Mouse (Mus musculus) adrenal gland, postnatal 25 days (tissue): ENCODE results near the gene Scamp3. TPM values are rescaled to one million over a fixed set of nuclear protein-coding genes. Genes with fewer than 3 reads are reported as not detected.
"Not testable (repeated sequence)": the region's sequence is repeated elsewhere in the genome, so short reads cannot be mapped to it uniquely, and the experiment has no call there.

Experiments
- DNase-seq: peaks from one replicate; pipeline ENCODE4 v3.0.0; 2021; ENCODE audit warnings: mixed read lengths
- long read RNA-seq: library from polyadenylated mRNA; stranded (forward); transcript quantifications from one replicate; pipeline ENCODE4 v2.0.0, GENCODE M21; 2021
- total RNA-seq: library from RNA; stranded (reverse); gene quantifications from 2 replicates; pipeline ENCODE4 v1.2.3, GENCODE M21; 2021

The Scamp3 gene
- total RNA-seq: 98.4 and 112 TPM in 2 replicates
- long read RNA-seq, transcript Scamp3-203 (9 exons, 1,475 nt): minor isoform, 26 of 79 reads
- long read RNA-seq, transcript Scamp3-201 (9 exons, 1,489 nt): major isoform, 38 of 79 reads
- long read RNA-seq, partial matches to known transcripts: 6 of 79 reads
- long read RNA-seq, other reads (novel, unspliced or antisense): 9 of 79 reads

DNA sequence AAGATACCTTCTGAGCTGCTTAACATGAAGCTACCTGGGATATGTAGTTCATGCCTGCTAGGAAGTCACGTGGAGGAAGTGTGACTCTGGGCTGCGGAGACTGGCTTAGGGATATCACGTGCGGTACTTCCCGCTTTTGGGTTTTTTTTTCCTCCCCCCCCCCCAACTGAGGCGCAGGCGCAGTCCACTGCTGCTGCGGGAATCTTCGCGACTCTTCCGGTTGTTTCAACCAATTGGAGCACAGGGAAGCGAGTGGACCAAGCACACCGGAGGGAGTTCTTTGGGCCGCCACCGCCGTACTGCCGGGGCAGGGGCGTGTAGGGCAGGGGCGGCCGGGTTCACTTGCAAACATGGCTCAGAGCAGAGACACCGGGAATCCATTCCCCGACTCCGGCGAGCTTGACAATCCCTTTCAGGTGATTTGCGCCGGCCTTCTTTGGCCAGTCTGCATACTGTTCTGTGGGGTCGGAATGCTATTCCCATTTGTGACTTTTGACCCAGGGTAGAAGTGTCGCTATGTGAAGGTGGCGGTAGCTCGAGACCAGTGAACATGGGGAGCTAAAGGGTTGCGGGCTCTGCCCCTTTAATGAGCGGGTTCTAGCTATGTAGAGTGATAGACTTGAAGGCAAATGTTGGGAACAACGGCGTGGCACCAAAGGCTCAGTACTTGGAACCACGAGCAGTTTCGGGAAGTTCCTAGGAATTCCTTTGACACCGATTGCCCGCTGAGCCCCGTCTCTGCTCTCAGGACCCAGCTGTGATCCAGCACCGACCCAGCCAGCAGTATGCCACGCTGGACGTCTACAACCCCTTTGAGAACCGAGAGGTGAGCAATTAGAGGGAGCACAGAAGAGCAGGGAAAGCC is at the start of gene Scamp3:
Gene Scamp3, plus strand, starts transcription at position 232 of the 865 bp plus-strand sequence.
- peak; percentile 83 for DNase-seq

GRCm38 (mm10) chr3:89129908-89130307 is 47.4 kb upstream of the Scamp3 start:
- DNase-seq: no peak

GRCm38 (mm10) chr3:89131816-89132215 is 45.5 kb upstream of the Scamp3 start:
- DNase-seq: no peak

DNA sequence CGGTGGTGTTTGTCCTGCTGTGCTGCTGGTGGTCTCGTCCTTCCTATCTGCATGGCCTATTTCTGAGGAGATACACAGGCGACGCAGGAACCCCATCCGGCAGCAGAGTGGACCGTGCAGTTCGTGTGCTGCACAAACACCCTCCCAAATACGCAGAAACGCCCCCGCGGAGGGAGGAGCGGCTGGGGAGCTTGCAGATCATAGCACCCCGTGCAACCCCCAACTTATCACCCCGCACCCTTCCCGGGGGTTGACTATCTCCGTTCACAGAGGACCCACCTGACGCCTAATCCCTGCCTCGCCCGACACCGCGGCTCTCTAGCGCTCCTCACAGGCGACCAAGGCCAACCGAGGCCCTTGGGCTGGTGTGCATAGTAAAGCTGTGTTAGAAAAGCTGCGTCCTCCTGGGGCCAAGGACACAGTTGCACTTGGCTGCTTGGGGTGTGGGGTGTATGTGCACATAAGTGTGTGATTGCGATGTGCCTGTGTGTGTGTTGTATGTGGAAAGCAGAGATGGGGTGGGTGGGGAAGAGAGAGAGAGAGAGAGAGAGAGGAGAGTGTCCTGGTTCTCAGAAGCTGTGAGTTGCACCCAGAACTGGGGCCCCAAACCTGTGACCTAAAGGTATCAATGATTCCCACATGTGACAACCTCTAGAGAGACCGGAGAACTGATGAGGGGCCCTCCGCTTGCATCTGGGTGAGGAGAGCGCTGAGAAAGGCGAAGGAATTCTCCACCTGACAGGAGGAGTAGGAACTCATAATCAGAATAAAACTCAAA is 44.8 kb upstream of the Scamp3 start:
- DNase-seq: peak; percentile 64

DNA sequence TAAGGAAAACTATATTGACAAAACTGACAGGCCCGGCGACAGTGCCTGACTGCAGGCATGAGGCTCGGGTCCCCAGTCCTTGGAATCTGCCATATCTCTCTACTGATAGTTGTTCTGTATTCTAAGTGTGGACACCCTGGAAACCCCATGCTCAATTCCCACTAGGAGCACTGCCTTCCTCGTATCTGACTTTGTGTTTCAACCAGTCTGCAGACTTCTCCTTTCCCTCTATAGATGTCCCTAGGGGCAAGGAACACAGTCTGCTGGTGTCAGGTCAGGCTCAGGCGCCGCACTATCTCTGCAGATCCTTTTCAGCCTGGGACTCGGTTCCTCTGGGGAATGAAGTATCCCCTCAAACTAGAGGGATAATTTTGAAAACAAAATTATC is 44.2 kb upstream of the Scamp3 start:
- no peak for DNase-seq

- no peak for DNase-seq
Measured at GRCm38 (mm10) chr3:89133752-89134151, 43.5 kb upstream of the Scamp3 start.

- DNase-seq: no peak
Measured at GRCm38 (mm10) chr3:89135958-89136357, 41.3 kb upstream of the Scamp3 start, which contains the start of gene Pklr. Gene Pklr (plus strand): TSS chr3:89136142.

DNA sequence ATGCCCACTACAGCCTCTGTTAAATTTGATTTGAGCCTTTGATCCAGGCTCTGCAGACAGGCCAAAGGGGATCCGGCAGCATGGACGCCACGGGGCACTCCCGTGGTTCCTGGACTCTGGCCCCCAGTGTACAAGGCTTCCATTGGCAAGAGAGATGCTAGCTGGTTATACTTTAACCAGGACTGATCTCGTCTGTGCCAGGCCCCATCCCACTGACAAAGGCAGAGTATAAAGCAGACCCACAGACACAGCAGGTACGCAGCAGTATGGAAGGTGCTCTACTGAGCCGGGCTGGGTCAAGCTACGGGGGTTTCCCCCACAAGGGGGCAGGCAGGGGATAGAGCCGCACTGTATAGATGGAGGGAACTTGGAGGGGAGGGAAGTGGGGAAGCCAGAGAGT is 40.9 kb upstream of the Scamp3 start:
- no peak for DNase-seq

- no peak for DNase-seq
Measured at GRCm38 (mm10) chr3:89144821-89145220, 32.5 kb upstream of the Scamp3 start.

- no peak for DNase-seq
Measured at GRCm38 (mm10) chr3:89145566-89145965, 31.7 kb upstream of the Scamp3 start.

GRCm38 (mm10) chr3:89147101-89147978 is 29.9 kb upstream of the Scamp3 start:
- no peak for DNase-seq

DNA sequence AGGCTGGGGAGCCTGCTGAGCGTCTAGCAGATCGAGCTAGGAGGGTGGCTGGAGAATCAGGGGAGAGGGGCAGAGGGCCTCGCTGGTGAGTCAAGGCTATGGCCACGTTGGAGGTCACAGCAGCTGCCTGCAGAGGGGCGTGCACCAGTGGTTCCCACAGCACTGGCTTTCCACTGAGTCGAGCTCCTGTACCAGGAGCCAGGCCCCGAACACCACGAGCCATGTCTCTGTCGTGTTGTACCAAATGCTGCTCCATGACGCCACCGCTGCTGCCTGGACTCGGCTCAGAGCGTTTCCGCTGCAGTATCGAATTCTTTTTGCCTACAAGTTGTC is 29.3 kb upstream of the Scamp3 start:
- DNase-seq: no peak

DNA sequence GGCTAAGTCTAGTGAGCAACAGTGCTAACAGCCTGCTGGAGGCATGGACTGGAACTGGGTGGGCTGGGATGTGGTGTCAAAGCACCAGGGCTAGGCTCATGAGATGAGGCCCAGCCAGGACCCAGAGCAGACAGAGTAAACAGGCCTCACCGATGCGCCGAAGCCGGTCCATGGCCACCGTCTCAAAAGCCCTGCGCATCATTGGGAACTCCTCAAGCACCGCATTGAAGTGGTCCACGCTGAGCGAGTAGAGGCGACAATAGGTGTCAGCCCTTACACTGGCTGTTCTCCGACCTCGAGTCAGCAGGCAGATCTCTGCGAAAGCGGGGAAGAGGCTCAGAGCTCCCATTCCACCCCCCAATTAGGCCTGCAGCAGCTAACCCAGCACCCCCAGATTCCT is 28.7 kb upstream of the Scamp3 start:
- no peak for DNase-seq

GRCm38 (mm10) chr3:89152084-89152835 is 25.0 kb upstream of the Scamp3 start:
- DNase-seq: no peak

DNA sequence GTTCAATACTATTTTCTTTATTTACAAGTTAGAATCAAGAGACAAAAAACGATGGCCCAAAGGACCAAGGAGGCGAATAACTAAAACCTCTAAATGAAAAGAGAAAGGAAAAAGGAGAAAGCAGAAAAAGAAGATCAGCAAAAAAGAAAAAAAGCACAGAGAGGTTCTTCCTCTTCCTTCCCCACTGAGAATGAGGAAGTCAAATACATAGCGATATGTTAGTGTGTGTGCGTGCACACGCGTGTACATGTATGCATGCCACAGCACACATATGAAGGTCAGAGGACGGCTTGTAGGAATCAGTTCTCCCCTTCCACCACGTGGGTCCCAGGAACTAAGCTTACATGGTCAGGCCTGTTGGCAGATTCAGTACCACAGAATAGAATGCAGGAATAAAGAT is 20.3 kb upstream of the Scamp3 start:
- DNase-seq: no peak

DNA sequence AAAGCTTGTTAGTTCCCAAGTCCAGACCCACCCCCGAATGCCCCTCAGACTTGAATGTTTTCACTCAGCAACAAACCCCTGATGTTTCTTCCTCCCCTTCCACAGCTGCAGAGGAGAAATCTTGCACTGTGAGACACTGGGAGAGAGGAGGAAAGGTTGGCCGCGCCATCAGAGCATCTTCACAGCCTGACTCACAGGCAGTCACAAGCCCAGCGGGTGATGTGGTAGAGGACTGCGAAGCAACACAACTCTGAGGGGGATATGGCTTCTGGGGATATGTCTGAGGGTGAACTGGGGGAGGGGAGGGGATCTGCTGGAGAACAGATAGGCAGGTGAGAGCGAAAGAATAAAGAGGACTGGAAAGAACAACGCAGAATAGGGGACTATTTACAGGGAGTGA is 18.6 kb upstream of the Scamp3 start:
- DNase-seq: no peak

DNA sequence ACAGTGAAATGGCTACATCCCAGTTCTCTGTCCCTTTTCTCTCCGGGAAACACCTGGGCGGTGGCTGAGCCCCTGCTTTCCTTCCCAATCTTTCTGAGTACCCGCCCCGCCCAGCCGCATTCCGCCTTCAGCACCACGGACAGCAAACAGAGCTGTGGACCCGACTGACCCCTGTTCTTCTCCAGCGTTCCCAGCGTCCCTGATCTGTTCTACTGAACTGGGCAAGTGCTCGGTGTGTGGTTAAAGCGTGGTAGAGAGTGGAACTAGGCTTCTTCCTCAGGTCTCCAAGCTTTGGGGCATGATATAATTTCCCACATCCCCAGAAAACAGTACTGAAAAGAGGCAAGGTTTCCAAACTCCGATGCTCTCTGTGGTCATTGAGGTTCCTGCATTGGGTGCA is 18.1 kb upstream of the Scamp3 start:
- peak; percentile 77 for DNase-seq

DNA sequence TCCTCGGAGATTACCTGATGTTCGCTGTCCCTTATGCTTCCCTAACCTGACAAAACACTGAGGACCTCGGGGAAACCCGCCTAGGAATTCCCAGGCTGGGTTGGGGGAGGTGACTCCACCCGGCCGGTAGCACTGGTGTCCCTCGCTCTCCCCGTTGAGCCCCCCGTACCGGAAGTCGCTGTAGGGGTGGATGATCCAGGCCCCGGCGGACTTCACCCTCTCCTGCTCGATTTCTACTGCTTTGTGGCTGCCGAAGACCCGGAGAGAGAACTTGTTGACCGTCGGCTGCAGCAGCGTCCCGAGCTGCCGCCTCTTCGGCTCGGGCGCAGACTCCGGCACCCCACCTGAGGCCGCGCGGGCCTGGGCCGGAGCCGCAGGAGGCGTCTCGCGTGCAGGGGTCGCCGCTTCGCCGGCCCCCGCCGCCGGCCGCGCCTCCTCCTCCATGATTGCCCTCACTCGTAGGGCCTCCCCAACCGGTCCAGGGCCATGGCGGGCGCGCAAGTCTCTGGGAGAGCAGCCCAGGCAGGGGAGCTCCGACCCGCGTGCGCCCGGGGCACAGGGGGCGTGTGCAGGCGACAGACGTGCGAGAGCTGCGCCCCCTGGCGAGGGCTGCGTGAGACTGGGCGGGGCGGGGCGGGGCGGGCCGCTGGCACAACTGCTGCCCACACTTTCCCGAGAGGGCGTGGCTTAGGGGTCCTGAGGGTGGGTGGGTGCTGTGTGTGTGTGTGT is 17.5 kb upstream of the Scamp3 start, which contains the start of gene Hcn3:
Gene Hcn3, minus strand, starts transcription at position 581 of the 729 bp plus-strand sequence.
- peak; percentile 76 for DNase-seq

GRCm38 (mm10) chr3:89161207-89161606 is 16.1 kb upstream of the Scamp3 start:
- not testable (repeated sequence) for DNase-seq

DNA sequence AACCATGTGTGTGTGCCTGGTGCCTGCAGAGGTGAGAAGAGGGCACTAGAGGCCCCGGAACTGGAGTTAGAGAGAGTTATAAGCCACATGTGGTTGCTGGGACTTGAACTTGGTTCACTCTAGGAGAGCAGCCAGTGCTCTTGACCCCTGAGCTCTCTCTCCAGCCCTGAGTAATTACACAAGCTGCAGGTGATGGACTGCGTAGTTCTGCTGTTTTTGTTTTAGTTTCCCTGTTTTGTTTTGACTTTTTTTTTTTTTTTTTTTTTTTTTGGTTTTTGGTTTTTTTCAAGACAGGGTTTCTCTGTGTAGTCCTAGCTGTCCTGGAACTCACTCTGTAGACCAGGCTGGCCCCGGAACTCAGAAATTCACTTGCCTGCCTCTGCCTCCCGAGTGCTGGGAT is 15.5 kb upstream of the Scamp3 start:
- DNase-seq: no peak

- no peak for DNase-seq
Measured at GRCm38 (mm10) chr3:89163123-89163522, 14.2 kb upstream of the Scamp3 start.
